Mouse (Mus musculus): ENCODE results near the gene Pusl1.

The Pusl1 gene

DNA sequence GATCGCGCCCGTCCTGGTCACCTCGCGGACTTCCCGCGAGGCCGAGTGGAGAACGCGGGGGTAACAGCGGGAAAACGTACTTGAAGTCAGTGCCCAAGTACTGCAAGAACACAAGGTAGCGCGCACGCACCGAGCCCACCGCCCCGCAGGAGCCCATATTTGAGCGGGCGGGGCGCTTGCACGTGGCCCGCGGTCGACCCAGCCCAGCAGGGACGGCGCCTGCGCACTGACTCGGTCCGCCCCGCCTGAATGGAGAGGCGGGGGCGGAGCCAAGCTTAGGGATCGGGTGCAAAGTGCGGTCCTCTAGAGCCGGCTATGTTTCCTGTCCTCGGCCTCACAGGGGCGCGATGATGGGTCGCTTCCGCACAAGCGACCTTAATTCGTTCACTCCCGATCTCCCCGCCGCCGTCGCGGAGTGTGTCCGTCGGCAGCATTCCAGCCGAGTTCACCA, at the start of gene Pusl1, which contains the start of gene Acap3:
Pusl1 (minus strand) TSS at position 231 of the 451 bp plus-strand sequence.
Acap3 (plus strand) TSS at position 272 of the 451 bp plus-strand sequence.
- DNase-seq (ENCODE audit: low read depth) = peak; percentile 97

DNA sequence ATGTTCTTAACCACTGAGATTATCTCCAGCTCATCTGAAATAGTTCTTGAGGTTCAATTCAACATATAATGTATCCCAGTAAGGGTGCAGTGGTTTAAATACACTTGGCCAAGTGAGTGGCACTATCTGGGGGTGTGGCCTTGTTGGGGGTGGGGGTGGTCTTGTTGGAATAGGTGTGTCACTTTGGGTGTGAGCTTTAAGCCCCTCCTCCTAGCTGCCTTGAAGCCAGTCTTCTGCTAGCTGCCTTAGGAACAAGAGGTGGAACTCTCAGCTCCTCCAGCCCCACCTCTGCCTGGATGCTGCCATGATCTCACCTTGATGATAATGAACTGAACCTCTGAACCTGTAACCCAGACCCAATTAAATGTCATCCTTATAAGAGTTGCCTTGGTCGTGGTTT, 40.5 kb upstream of the Pusl1 start:
- DNase-seq (ENCODE audit: low read depth) = no peak

DNA sequence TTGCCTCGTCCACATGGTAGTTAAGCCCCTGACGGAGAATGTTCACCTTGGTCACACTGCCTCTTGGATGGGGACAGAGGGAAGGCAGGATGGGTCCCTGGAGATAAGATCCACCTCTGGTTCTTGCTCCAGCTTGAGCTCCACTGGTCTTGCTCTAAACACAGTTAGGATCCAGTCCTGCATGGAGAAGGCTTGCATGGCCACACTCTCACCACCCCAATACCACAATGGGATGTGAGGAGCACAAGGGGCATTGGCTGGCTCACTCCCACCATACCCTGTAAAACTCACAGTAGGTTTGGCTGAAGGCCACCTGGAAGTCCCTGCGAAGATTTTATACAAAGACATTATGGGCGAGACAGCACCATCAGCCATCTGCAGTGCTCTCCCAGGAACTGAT, 17.2 kb upstream of the Pusl1 start:
- no peak for DNase-seq (ENCODE audit: low read depth)

DNA sequence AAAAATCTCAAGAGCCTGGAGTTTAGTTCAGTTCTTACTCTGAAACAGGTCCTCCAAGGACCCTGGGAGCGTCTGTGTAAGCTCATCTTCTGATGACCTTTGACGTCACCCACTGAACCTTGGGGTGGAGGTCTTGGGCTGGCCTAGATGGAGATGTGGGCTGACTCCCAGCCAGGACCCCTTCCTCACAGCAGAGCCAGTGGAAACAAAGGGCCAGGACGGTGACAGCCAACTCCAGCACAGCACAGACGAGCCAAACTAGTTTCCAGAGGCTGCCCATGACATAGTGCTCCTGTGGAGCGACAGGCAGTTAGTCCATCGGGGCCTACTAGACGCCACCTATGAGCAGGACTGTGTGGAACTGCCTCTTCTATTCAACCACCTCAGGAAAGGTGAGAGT, 16.7 kb upstream of the Pusl1 start:
- DNase-seq (ENCODE audit: low read depth) = no peak

DNA sequence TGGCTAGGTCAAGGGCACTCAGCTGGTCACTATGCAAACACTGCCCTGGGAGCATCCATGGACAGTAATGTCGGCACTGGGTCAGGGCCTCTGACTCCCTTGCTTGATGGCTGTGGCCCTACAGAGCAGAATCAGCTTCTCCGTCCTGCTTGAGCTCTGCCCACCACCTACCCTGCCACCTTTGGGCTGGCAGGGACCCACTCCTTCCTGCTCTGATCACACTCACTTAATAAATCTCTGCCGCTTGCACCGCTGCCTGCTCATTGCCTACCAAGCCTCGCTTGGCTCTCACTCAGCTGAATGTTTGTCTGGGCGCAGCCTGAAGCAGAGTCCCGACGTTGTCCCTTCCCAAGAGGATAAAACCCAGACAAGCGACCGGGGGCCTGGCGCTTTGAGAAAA, 15.4 kb upstream of the Pusl1 start:
- no peak for DNase-seq (ENCODE audit: low read depth)

DNA sequence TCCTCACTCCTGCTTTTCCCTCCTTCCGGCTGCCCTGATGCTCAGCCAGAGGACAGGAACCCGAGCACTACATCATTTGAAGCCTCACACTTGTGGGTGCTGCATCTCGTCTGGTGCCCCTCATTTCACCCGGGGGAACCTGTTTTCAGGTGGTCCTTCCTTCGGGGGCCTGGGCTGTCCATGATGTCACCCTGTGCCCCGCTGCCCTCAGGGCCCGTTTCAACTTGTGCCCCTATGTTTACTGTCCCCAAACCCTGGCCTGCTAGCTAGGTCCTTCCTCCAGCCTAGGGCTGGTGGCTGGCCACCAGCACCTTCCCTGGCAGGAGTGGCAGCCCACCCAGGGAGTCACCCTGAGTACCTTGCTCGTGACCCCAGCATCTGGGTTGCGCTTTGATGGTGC, 14.5 kb upstream of the Pusl1 start:
- DNase-seq (ENCODE audit: low read depth) = no peak

DNA sequence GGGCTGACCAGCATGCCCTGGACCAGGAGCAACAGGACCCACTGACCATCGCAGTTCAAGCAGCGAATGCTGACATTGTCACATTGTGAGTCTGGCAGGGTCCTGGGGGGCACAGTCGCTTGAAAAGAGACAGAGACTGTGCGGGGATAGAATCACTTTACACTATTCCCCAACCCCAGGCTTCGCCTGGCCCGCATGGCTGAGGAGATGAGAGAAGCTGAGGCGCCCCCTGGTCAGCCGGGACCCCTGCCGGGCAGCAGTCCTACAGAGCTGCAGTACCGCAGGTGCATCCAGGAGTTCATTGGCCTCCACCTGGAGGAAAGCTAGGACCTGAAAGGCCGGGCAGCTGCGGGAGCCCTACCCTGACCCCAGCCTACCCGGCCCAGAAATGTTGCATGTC, 14.1 kb upstream of the Pusl1 start:
- no peak for DNase-seq (ENCODE audit: low read depth)

DNA sequence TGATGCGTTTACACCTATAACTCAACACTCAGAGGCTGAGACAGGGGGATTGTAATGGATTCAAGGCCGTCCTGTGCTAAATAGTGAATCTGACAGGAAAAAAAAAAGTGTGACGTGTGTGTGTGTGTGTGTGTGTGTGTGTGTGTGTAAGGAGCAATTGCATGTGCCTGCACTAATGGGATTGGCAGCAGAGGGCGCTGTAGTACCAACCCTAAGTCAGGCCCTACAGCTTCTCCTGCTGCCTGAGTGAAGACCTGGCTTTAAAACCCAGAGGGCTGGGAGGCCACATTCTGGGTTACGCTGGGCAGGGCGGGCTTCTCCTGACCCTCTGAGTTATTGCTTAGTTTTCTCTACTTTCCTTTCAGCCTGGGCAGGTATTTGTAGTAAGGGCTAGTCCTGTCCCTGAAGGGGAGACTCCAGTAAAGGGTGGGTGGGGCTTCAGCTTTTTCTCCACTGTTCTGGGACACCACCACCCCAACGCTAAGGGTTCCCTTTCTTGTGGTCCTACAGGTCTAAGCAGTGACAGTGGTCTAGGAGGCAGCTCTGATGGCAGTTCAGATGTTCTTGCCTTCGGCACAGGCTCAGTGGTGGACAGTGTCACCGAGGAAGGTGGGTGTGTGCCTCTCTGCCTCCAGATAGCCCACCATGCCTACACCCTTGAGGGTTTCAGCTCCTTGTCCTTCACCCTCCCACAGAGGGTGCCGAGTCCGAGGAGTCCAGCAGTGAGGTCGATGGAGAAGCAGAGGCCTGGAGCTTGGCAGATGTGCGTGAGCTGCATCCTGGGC, 12.9 kb upstream of the Pusl1 start:
- DNase-seq (ENCODE audit: low read depth) = peak; percentile 59

DNA sequence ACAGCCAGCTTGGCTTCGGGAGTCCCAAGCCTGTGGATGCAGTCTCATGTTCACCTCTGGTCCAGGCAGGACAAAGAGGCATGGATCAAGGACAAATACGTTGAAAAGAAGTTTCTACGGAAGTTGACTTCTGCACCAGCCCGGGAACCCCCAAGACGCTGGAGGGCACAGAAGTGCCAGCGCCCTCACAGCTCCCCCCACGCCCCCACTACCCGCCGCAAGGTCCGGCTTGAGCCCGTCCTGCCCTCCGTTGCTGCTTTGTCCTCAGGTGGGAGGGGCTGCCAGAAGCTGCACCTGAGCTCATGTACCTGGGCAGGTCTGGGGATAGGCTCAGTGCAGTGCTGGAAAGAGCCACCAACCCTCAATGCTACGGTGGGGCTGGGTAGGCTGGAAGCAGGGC, 11.7 kb upstream of the Pusl1 start:
- DNase-seq (ENCODE audit: low read depth) = no peak

DNA sequence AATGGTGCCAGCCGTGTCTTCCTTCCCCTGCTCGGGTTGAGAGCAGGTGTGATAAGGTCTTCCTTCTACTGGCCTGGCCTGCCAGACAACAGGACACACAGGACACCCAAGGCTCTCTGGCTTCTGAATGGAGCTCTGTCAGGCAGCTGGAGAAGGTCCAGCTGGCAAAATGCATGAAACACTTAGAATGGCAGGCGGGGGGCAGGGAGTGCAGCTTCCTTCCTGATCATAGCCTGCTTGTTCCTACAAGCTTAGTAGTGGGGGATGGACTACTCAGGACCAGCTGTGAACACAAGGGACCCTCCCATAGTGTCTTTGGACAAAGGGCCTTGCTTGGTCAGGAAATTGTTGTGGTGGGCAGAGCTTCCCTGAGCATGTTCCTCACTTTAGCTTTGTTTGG, 9.6 kb upstream of the Pusl1 start:
- no peak for DNase-seq (ENCODE audit: low read depth)

DNA sequence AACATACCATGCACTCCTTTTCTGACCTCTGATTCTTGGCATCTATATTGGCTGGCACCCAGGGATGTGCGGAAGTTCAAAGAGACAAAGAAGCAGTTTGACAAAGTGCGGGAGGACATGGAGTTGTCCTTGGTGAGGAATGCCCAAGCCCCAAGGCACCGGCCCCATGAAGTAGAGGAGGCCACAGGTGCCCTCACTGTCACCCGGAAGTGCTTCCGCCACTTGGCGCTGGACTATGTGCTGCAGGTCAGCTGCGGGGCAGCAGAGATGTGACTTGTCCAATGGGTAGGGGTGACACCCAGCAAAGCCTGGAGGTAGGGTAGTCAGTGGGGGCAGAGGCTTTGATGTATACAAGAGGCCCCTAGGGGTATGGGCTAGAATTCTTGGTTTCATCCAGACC, 7.8 kb upstream of the Pusl1 start:
- no peak for DNase-seq (ENCODE audit: low read depth)

DNA sequence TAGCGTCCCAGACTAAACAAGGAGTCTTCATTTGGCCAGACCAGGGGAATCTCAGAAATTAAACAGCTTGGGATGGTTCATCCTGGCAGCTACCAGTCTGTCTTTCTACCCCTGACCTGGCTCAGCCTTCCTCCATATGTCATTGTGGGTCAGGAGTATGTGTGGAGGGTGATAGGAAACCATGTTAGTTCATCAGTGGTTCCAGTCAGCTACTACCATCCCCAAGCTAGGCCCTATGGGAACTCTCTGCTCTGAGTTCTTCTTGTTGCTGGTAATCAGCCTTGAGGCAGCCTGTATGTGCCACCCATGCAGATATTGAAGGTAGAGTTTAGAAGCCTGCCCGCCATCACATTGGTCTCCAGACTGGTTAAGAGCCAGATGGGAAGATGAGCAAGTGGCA, 6.7 kb upstream of the Pusl1 start:
- no peak for DNase-seq (ENCODE audit: low read depth)

DNA sequence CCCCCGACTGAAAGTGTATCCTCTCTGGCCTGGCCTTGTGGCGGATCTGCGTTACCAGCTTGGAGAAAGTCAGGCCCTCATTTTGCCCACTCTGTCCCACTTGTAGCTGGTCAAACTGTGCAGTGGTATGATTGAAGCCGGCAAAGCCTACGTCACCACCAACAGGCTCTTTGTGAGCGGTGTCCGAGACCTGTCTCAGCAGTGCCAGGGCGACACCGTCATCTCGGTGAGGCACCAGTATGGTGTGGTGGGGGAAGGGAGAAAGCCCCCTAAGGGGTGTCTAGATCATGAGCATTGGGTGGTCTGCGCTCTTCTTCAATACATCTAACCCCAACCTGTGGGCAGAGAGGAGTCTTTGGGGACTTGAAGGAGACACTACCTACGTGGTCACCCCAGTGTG, 4.9 kb upstream of the Pusl1 start:
- no peak for DNase-seq (ENCODE audit: low read depth)

DNA sequence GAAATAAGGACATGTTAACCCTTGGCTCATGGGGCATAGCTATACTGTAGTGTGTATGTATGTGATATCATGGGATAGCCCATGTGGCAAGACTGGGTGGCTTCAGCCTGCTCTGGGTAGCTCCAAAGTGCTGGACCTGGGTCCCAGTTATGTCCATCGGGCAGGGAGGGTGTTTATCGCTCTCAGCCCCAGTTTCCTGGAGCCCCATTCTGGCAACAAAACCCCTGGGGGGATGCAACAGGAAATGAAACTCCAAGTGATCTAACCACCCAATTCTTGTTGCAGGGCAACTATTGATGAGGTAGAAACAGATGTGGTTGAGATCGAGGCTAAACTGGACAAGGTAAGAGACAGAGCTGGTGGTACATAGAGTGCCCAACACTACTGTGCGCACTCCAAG, 4.2 kb upstream of the Pusl1 start:
- no peak for DNase-seq (ENCODE audit: low read depth)

DNA sequence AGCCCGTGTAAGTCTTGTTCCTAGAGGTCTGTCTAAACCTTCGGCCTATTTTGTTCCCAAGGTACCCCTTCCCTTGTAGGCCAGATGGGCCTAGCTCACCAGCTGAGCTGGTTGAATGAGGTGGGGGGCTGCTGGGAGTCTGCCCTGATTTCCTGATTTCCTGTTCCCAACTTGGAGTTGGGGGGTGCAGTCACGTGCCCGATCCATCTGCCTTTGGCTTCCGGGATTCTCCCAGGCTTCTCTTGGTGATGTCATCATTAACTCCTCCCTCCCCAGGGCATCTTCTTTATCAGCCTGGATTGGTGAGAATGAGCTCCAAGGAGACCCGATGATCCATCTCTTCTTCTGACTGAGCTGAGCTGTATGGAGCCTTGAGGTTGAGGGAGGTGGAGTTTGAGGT, 3.6 kb upstream of the Pusl1 start:
- DNase-seq (ENCODE audit: low read depth) = no peak

DNA sequence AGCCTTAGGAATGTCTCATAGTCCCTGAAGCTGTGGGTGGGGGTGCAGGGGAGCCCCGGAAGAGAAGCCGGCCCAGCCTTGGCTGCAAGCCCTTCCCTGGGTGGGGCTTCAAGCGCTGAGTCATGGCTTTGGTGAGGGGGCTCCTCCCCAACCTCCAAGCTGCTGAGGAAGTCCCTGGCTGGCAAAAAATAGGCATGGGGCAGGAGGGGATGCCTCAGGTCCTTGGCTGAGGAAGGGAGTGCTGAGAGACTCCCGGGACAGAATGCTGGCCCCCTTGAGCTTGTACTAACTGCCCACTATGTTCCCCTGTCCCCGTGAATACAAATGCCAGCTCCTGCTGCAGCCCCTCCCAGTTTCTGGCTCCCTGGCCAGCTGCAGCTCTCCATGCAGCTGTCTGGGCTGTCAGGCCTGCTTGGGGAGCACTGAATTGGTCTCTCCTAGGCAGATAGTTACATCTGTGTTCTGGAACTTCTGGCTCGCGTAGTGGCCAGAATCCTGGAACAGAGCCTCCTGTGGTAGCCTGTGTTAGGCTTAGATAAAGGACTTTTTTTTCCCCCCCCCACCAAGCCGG, 2.8 kb upstream of the Pusl1 start:
- peak; percentile 69 for DNase-seq (ENCODE audit: low read depth)

DNA sequence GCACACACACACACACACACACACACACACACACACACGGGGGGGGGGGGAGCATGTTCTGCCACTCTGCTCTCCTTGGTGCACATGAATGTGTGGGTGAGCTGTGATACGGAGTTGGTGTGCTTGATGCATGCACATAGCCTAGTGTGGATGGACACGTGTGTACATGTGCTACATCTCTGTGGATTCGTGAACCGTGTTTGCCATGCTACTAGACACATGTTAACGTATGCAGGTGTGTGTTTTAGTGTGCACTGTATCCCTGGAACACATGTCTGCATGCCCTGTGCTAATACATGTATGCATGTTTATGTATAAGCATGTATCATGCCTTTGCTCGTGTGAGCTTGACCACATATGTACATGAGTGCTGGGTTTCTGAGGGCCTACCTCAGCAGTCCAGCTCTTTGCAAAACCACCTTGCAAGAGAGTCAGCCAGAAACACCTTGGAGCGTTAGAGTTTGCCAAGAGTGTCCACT, 1.7 kb upstream of the Pusl1 start:
- no peak for DNase-seq (ENCODE audit: low read depth)

DNA sequence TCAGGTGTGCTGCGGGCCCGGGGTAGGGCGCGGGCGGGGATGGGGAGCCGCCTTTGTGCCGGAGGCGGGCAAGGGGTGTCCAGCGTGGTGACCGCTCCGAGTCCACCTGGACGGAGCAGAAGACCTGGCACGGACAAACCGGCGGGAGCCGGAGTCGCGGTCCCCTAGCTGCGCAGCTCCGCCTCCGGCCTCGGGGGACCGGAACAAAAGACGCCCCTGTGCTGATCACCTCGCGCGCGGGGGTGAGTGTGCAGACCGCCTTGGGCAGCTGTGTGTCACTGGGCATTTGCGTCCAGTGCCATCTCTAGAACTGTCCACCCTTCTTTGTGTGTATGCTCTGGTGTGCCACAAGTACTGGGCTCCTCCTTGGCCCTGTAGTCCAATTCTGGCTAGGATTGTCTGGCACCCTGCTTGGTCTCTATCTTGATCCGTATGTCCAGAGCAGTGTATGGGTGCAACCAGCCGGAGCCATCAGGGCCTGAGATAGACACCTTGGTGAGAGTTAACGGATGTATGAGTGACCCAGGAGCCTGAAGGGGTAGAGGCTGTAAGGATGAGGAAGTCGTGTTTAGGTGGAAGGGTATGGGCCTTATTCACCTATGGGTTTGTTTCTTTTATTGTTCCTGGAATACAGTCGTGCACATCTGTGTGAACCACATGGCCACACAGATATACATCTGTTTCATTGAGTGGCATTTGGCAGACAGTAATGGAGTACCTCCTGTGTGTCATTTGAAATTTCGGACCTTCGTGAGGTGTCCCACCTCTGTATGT, 1.0 kb upstream of the Pusl1 start:
- peak; percentile 61 for DNase-seq (ENCODE audit: low read depth)

DNA sequence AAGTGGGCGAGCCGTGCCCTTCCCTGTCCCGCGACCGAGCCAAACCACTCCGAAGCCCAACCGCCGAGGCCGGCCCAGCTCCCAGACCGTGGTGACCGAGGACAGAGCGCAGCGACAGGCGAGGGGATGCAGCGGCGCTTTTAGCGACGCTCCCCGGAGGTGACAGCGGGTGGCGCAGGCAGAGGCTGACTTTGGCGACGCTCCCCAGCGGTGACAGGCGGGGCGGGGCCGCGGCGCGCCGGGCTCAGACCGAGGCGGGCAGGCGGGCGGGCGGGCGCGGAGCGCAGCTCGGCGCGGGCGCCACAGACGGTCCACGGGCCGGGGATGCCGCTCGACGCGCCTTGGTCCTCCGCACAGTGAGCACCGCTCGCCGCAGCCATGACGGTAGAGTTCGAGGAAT, 436 bp upstream of the Pusl1 start:
- peak; percentile 92 for DNase-seq (ENCODE audit: low read depth)

DNA sequence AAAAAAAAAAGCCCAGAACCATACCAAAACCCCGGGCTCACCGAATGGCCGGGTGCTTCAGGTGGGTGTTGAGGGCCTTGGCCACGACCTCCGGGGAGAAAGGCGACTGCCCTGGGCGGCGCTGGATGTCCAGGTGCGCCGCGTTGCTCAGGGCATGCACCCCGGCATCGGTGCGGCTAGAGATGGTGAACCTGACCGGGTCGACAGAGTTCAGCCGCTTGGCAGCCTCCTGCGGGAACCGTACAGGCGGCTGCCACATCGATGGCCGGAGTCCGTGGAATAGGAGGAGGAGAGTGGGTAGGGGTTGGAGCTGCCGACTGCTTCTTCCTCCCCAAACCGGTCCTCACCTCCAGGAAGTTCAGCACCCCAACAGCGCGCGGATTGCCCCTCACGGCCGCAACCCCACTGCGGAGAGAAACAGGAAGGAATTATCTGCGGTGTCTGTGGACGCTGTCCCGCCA, 540 bp downstream of the Pusl1 start:
- DNase-seq (ENCODE audit: low read depth) = no peak

DNA sequence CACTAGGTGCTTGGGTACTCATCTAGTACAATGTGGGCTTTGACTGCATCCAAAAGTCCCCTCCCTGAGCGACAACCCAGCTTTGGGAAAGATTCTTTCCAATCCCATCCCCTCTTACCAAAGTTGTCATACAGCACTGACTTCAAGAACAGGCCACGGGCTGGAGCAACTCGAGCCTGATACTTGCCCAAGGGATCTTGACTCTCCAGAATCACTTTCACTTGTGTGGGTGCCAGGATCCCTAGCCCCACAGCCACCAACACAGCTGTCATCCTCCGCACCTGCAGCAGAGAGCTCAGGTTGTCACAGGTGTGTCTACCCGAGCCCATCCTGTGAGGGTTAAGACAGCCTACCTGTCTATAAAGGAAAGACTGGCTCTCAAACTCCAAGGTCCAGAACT, 2.3 kb downstream of the Pusl1 start:
- no peak for DNase-seq (ENCODE audit: low read depth)

DNA sequence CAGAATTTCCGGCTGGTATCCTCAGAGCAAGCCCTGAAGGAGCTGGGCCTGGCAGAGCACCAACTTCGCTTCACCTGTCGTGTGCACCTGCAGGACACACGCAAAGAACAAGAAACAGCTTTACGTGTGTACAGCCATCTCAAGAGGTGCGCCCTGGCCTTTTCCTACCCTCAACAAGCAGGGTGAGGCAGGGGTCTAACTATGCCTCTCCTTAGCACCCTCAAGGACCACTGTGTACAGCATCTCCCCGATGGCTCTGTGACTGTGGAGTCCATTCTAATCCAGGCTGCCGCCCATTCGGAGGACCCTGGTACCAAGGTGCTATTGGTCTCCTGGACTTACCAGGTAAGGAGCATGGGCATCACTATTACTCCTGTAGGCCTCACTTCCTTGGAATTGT, 3.4 kb downstream of the Pusl1 start:
- no peak for DNase-seq (ENCODE audit: low read depth)

DNA sequence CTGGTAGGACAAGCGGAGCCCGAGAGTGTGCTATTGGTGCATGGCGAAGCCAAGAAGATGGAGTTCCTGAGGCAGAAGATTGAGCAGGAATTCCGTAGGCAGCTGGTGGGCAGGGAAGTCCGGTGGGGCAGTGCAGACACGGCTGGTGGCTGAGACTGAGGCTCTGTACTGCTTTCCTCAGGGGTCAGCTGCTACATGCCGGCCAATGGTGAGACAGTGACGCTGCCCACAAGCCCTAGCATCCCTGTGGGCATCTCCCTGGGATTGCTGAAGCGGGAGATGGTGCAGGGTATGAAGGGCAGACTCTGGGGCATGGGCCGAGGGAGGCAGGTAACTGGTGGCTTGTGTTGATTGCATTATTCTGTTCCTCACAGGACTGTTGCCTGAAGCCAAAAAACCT, 3.9 kb downstream of the Pusl1 start:
- no peak for DNase-seq (ENCODE audit: low read depth)

Measured in induced T-regulatory cell, adult 2 months (primary cell).